Mouse (Mus musculus) kidney, adult 2 months (tissue): ENCODE data around the gene Arpp21. TPM values are rescaled to one million over a fixed set of nuclear protein-coding genes. Genes with fewer than 3 reads are reported as not detected.

Experiments
- DNase-seq: peaks from one replicate; pipeline ENCODE4 v3.0.0; 2021
- H3K27ac ChIP-seq: fragments of 200-500 bp; 2 replicates; pipeline ENCODE4 v1.5.1; 2012; ENCODE audit warnings: low read depth, low read length, control low read depth, inconsistent platforms; ENCODE audit not compliant: insufficient read depth
- H3K27me3 ChIP-seq: fragments of 200-500 bp; replicated peaks from 2 replicates; pipeline ENCODE4 v1.6.1; 2012; ENCODE audit warnings: mild to moderate bottlenecking, moderate library complexity, low read length, inconsistent platforms; ENCODE audit not compliant: control insufficient read depth, insufficient read depth
- H3K36me3 ChIP-seq: fragments of 200-500 bp; 2 replicates; pipeline ENCODE4 v1.6.1; 2012; ENCODE audit warnings: mild to moderate bottlenecking, moderate library complexity, low read length, inconsistent platforms; ENCODE audit not compliant: control insufficient read depth, insufficient read depth
- H3K4me1 ChIP-seq: fragments of 200-500 bp; 2 replicates; pipeline ENCODE4 v1.6.1; 2011; ENCODE audit warnings: low read length; ENCODE audit not compliant: control insufficient read depth, insufficient read depth
- H3K4me3 ChIP-seq: fragments of 200-500 bp; 2 replicates; pipeline ENCODE4 v1.5.1; 2011; ENCODE audit warnings: mild to moderate bottlenecking, low read depth, low read length, control low read depth; ENCODE audit not compliant: insufficient read depth
- CTCF ChIP-seq: fragments of 200-500 bp; conservative IDR thresholded peaks from 2 replicates; pipeline ENCODE4 v1.5.1; 2011; ENCODE audit warnings: low read depth, mild to moderate bottlenecking, control low read depth, low read length, moderate library complexity, mixed read lengths; ENCODE audit not compliant: insufficient read depth, insufficient read length
- POLR2A ChIP-seq: fragments of 200-500 bp; IDR thresholded peaks from one replicate; pipeline ENCODE4 v1.6.1; 2011; ENCODE audit warnings: low read depth, low read length, control low read depth
- WGBS: fragments of 180-500 bp; shearing (Covaris S2); methylation state at CpG from one replicate; pipeline ENCODE4 v1.1.7; 2018; 5-methylcytosine and 5-hydroxymethylcytosine counted together
- polyA plus RNA-seq: library from polyadenylated mRNA; depleted of rRNA; stranded (reverse); fragments of >200 nt; gene quantifications from 2 replicates; pipeline ENCODE4 v1.2.3, GENCODE M21; 2012

Gene Arpp21
- polyA plus RNA-seq, 1 experiment: 0.74 TPM

DNA sequence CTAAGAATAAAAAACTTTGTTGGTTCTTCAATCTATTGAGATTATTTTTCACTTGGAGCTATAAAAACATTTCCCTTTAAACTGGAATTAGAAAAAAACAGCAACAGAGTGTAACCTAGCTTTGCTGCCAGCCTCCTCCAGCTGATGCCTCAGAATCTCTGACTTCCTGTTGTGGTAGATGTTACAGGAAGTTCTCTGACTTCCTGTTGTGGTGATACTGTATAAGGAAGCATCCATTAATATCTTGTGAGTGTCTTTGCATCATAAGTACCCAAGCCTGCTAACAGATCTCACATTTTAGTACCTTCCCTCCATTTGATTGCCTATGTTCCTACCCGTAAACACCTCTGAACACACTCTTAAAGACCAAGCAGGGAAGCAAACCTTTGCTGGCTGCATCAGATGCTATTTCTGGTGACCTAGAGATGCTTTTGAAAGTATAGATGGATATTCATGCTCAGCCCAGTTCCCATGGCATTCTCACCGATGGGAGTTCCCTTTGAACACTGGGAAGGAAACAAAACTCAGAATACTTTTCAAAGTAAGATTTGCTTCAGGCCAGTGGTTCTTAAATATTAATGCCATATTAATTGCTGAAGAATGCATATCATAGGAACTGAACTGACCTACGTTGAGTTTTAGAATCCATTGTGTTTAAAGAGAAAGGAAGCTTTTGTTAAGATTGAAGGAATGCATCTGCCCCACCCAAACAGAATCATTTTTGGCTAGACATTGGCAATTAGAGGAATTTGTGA lies 134.7 kb downstream of the Arpp21 start:
- Histone ChIP-seq H3K27me3 (no peaks in the 10 kb centered on the region), H3K4me1 (no peaks in the 10 kb centered on the region), H3K36me3 (no peaks in the 10 kb centered on the region), H3K27ac (no peak overlapping the region), H3K4me3 (no peak overlapping the region)
- WGBS: 83% methylated on average over 3 of the region's 3 CpGs
- DNase-seq: no peak
- TF ChIP-seq POLR2A (no peak), CTCF (no peak)

- 16% methylated on average over 6 of the region's 6 CpGs for WGBS
- H3K36me3 ChIP-seq: no peaks in the 10 kb centered on the region
- no peak for DNase-seq
Observed at GRCm38 (mm10) chr9:112098267-112098666, 137.5 kb downstream of the Arpp21 start.

DNA sequence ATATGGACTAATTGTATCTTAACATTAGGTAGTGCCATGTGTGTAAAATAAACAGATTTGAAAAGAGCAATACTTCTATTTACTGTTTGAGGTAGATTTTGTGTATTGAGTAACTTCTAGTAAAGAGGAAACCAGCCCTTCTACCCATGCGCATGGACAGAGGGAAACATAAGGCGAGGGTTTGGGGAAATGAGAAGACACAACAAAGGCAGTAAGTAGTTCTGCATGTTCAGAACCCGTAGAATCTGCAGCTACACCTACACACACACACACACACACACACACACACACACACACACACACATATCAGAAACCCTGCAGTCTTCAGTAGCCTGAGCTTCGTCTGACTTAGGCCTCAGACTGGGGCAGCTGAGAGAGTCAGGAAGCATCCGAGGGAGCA lies 140.0 kb downstream of the Arpp21 start:
- TF ChIP-seq CTCF: no peak
- Histone ChIP-seq H3K27ac (no peak overlapping the region), H3K4me3 (no peak overlapping the region), H3K27me3 (no peaks in the 10 kb centered on the region), H3K36me3 (no peaks in the 10 kb centered on the region), H3K4me1 (no peaks in the 10 kb centered on the region)
- no peak for DNase-seq
- WGBS: 66% methylated on average over 5 of the region's 5 CpGs

More at GRCm38 (mm10) chr9:112098267-112098666, 137.5 kb downstream of the Arpp21 start:
- no peaks in the 10 kb centered on the region for H3K27me3 ChIP-seq
- no peak overlapping the region for H3K27ac ChIP-seq
- H3K4me1 ChIP-seq: no peaks in the 10 kb centered on the region
- no peak overlapping the region for H3K4me3 ChIP-seq
- TF ChIP-seq CTCF: no peak
- no peak for TF ChIP-seq POLR2A

DNA sequence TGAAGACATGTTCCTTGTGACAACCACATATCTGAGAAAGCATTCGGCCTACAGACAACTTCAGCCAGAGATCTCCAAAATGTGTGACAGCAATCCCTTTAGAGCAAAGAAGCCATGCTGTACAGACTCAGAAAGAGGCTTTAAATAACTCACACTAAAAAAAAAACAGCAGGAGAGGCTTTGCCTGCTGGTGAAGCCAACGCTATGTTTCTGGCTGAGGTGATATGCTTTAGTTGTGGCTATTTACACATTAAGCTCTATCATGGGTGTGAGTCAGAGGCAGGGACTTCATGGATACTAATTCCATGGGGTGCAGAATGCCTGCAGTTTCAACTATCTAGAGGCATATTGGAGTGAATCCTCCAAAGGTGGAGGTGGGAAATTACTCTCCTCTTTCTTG lies 140.5 kb downstream of the Arpp21 start:
- TF ChIP-seq POLR2A (no peak), CTCF (no peak)
- H3K4me1 ChIP-seq: no peaks in the 10 kb centered on the region
- WGBS: 84% methylated on average over 2 of the region's 2 CpGs
- H3K27me3 ChIP-seq: no peaks in the 10 kb centered on the region
- no peak overlapping the region for H3K27ac ChIP-seq
- no peak for DNase-seq
- H3K4me3 ChIP-seq: no peak overlapping the region
- no peaks in the 10 kb centered on the region for H3K36me3 ChIP-seq

DNA sequence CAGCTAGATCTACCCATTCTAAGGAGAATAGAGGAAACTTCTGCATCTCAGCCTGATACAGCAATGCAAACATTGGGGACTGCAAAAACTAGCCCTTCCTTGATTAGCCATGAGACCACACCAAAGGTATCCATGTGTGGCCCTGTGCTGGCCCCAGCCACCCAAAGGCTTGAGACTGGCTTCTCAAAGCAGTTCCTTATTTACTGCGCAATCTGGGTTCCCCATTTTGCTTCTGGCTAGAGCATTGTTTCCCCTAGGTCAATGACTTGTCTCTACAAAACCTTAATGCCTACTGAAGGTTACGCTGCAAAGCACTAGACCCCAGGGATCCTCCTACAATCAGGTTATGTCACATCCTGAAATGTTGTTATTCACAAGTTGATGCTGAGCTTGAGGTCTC lies 156.8 kb downstream of the Arpp21 start:
- H3K4me3 ChIP-seq: no peak overlapping the region
- H3K4me1 ChIP-seq: no peaks in the 10 kb centered on the region
- no peaks in the 10 kb centered on the region for H3K36me3 ChIP-seq
- H3K27ac ChIP-seq: no peak overlapping the region
- no peak for DNase-seq
- WGBS: 93% methylated on average over 2 of the region's 2 CpGs
- TF ChIP-seq CTCF (no peak), POLR2A (no peak)
- no peaks in the 10 kb centered on the region for H3K27me3 ChIP-seq

DNA sequence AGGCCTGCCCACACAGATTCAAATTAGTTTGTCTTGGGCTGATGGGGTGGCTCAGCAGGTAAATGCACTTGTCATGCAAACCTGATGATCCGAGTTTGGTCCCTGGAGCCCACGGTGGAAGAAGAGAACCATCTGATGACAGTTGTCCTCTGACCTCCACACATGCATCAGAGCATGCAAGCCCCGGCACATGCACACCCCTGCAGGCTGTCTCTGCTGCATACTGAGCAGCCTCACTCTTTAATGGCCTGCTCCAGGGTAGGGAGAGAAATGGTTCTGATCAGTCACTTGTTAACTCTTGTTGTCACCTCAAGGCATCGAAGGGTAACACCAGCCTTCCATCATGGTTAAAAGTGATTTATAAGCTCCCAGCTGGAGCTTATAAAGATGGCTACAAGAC lies 157.3 kb downstream of the Arpp21 start:
- WGBS: 41% methylated on average over 4 of the region's 4 CpGs
- DNase-seq: no peak
- H3K4me1 ChIP-seq: no peaks in the 10 kb centered on the region
- no peak overlapping the region for H3K4me3 ChIP-seq
- no peak overlapping the region for H3K27ac ChIP-seq
- H3K27me3 ChIP-seq: no peaks in the 10 kb centered on the region
- H3K36me3 ChIP-seq: no peaks in the 10 kb centered on the region
- TF ChIP-seq POLR2A: no peak
- TF ChIP-seq CTCF: no peak

- Histone ChIP-seq H3K4me1 (no peaks in the 10 kb centered on the region), H3K36me3 (no peaks in the 10 kb centered on the region), H3K27ac (no peak overlapping the region), H3K4me3 (no peak overlapping the region), H3K27me3 (no peaks in the 10 kb centered on the region)
- DNase-seq: no peak
- 81% methylated on average over 5 of the region's 5 CpGs for WGBS
- TF ChIP-seq CTCF (no peak), POLR2A (no peak)
Observed at GRCm38 (mm10) chr9:112075273-112075672, 160.5 kb downstream of the Arpp21 start.
